Mouse (Mus musculus) testis, adult 2 months (tissue): ENCODE data around the gene Mbnl2. TPM values are rescaled to one million over a fixed set of nuclear protein-coding genes. Genes with fewer than 3 reads are reported as not detected.

Experiments used
- H3K27ac ChIP-seq: fragments of 200-500 bp; 2 replicates; pipeline ENCODE4 v1.5.1; 2012; ENCODE audit warnings: low read depth, low read length; ENCODE audit not compliant: control insufficient read depth, insufficient read depth
- H3K27me3 ChIP-seq: fragments of 200-500 bp; 2 replicates; pipeline ENCODE4 v1.6.1; 2012; ENCODE audit warnings: mild to moderate bottlenecking, low read length, moderate library complexity; ENCODE audit not compliant: control insufficient read depth, insufficient read depth
- H3K36me3 ChIP-seq: fragments of 200-500 bp; 2 replicates; pipeline ENCODE4 v1.6.1; 2012; ENCODE audit warnings: mild to moderate bottlenecking, low read length; ENCODE audit not compliant: control insufficient read depth, insufficient read depth
- H3K4me1 ChIP-seq: fragments of 200-500 bp; 2 replicates; pipeline ENCODE4 v1.6.1; 2012; ENCODE audit warnings: low read length; ENCODE audit not compliant: control insufficient read depth, insufficient read depth
- H3K4me3 ChIP-seq: fragments of 200-500 bp; 2 replicates; pipeline ENCODE4 v1.5.1; 2012; ENCODE audit warnings: low read depth, mild to moderate bottlenecking, low read length, moderate library complexity, mixed read lengths; ENCODE audit not compliant: control insufficient read depth
- CTCF ChIP-seq: fragments of 200-500 bp; IDR thresholded peaks from 2 replicates; pipeline ENCODE4 v1.5.1; 2012; ENCODE audit warnings: low read depth, mild to moderate bottlenecking, inconsistent platforms, low read length, moderate library complexity; ENCODE audit not compliant: control insufficient read depth, insufficient read depth, insufficient replicate concordance
- POLR2A ChIP-seq: fragments of 200-500 bp; IDR thresholded peaks from 2 replicates; pipeline ENCODE4 v1.6.1; 2012; ENCODE audit warnings: low read depth, mild to moderate bottlenecking, inconsistent platforms, low read length, moderate library complexity; ENCODE audit not compliant: control insufficient read depth
- polyA plus RNA-seq: library from polyadenylated mRNA; depleted of rRNA; stranded (reverse); fragments of >200 nt; gene quantifications from 2 replicates; pipeline ENCODE4 v1.2.3, GENCODE M21; 2012; rRNA removed

Gene Mbnl2
- polyA plus RNA-seq, 1 experiment, result 14.7 TPM

DNA sequence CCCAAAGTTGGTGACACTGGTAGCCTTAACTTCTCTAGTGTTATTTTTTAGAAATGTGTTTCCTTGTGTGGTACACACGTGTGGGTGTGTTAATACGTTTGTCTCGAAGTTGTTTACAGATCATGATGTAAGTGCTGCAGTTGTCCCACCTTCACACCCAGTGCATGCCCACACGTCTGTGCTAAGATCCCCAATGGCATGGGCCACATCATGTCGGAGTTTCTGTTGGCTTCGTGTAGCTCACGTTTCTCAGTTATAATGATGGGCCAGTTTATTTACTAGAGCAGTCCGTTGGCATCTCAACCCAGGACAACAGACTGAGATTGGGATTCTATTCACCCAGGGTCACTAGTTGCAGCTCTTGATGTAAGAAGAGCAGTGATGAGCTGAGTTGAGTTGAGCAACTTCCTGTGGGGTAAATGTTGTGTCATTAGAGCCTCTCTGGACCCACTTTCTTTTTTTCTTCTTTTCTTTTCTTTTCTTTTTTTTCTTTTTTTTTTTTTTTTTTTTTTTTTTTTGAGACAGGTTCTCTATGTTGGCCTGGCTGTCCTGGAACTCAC, 205.0 kb downstream of the Mbnl2 start:
- H3K4me1 ChIP-seq, result peaks cover 2% of the 10 kb centered on the region; the same call in 1 of the 2 replicates
- H3K27ac ChIP-seq, result no peak overlapping the region
- TF ChIP-seq POLR2A, result no peak
- no peaks in the 10 kb centered on the region for H3K27me3 ChIP-seq
- H3K36me3 ChIP-seq, result no peaks in the 10 kb centered on the region
- no peak overlapping the region for H3K4me3 ChIP-seq

DNA sequence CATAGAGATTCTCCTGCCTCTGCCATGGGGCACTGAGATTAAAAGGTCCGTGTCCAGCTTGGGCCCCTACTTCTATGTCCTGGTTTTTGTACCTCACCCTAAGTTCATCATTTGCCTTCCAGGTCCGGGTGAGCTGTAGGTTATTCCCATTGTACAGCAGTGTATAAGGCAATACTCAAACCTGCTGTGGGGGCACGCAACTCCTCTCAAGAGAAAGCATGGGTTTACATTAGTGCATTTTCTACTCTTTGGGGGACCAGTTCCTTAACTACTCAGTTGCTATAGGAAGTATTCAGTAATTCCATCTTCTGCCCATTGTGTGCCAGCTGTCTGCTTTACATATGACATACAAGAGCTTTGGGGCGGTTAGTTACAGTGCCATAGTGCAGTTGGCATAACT, 205.5 kb downstream of the Mbnl2 start:
- Histone ChIP-seq H3K4me1 (peaks cover 2% of the 10 kb centered on the region; the same call in 1 of the 2 replicates), H3K27ac (no peak overlapping the region), H3K27me3 (no peaks in the 10 kb centered on the region), H3K36me3 (no peaks in the 10 kb centered on the region), H3K4me3 (no peak overlapping the region)
- TF ChIP-seq CTCF (no peak), POLR2A (no peak)

Other genes with a start within 250 kb of the Mbnl2 start
- gene Oxgr1, start 233.2 kb upstream of the Mbnl2 start, polyA plus RNA-seq, result 2.3 and 2.7 TPM in 2 replicates
- 4.0 and 4.2 TPM in 2 replicates for gene Rap2a, start 202.8 kb downstream of the Mbnl2 start, polyA plus RNA-seq